Mouse (Mus musculus) T-helper 1 cell (primary cell): Measurements from ENCODE around the gene Nanos3.

ENCODE experiments used
- in situ Hi-C: fragments of 300-600 bp; cut with MboI, MseI; formaldehyde crosslinking; loops from one replicate; pipeline ENCODE4 v1.15.1; 2025; ENCODE audit warnings: high pct_unique_total_duplicates

The Nanos3 gene

DNA sequence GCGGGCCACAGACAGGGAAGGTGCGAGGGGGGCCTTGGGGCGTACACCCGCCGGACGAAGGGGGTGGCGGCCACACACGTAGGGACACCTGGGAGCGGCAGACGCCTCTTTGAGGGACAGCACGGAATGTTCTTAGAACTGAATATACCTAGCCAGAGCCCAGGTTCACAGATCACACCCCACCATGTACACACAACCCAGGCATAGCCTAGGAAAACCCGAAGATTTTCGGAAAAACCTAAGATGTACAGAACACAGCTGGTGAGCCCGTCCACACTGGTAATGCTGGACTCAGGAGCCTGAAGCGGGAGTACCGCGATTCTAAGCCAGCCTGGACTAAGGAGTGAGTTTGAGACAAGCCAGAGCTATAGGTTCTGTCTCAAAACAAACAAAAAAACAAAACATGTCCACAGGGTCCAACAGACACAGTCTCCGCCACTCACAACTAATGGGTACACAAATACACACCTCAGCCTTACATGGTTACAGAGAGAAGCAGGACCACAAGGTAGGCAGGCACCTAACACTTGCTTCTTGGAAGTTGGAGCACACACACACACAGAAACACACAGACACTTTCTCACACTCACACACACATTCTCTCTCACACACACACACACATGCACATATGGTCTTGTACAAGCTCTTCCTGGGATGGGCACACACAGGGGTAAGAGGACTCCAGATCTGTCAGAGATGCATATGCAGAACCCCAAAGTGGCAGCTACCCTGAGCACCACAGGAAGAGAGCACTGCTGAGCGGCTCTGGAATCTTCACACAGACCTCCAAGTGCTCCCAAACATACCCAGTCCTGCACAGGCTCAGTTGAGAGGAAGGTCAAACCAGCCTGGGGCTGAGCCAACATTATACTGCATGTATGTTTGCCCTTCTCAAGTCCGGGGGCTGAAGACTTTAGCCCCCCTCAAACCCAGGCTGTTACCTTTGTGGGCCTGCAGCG is 653 bp downstream of the Nanos3 start:
- in situ Hi-C loops = no loop called here

DNA sequence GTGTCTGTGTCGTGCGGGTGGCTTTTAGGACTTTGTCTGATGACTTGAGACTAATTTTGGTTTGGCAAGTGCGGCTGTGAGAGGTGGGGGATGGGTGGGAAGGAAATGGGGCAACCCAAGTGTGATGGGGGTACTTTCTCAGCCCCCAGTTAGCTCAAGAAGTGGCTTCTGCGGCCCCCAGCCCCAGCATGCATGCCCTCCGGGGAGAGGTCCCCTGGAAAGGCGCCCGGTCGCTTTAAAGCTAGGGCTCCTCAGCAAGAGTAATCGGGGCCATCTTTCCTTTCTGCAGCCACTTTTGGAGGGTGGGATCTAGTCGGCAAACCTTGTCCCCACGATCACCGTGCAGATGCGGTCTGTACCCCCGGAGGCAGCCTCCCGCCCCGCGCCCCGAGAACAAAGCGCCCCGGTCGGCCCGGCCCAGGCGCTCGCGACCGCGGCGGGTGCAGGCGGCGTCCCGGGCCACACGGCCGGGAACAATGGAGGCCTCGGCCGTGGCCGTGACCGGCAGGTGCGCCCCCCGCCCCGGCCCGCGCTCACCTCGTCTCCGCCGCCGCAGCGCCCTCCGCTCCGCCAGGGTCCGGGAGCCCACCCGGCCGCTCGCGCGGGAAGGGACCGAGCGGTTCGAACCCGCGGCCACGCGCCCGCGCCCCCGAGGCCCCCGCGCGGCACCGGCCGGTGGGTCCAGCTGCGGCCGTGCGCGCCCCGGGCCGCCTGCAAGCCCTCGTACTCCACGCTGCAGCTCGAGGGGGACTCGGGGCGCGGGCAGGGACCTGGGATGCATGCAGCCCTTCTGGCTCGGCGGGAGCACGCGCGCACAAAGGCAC is 1.5 kb downstream of the Nanos3 start:
- in situ Hi-C loops = no loop called here

DNA sequence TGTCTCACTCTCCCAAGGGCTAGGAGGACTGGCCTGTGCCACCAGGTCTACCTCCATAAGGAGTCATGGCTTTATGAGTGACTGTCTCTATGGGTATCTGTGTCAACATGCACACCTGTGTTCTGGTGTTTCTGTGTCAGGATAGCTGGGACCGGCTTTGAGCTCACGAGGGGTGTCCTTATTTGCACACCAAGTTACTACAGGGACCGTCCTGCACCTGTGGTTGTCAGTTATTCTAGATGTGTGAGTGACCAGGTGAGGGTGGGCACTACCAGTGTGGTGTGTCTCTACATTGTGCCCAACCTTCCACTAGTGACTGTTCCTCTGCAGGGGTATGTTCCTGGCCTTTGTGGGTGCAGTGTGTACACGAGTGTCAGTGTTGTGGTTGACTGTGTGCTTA is 2.2 kb downstream of the Nanos3 start:
- in situ Hi-C loops = no loop called here

DNA sequence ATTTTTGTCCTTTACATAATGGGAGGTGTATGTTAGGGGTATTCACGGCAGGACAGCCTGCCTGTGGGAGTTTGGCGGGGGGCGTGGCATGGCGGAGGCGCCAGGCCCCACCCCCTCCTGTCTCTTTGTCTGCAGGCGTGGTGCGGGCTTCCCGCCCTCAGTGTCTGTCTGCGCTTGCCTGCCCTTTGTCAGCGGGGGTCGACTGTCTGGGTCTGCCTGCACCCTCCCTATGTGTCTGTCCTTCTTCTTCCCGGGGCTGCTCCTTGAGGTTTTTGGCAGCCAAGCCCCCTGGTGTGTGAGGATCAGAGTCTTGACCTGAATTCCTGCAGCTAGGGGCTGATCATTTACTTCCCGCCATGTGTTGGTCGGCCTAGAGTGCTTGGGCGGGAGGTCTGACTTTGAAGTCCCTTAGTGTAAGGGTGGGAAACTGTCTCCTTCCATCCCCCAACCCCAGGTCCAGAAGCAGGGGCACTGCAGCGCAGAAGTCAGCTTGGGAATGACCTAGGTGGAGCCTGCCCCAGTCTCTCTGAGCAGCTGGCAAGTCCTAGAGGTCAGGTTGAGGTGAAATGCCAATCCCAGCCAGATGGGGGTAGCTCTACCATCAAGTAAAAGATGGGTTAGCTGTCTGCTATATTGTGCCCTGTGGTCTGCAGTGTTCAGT is 4.4 kb downstream of the Nanos3 start:
- in situ Hi-C loops = no loop called here

DNA sequence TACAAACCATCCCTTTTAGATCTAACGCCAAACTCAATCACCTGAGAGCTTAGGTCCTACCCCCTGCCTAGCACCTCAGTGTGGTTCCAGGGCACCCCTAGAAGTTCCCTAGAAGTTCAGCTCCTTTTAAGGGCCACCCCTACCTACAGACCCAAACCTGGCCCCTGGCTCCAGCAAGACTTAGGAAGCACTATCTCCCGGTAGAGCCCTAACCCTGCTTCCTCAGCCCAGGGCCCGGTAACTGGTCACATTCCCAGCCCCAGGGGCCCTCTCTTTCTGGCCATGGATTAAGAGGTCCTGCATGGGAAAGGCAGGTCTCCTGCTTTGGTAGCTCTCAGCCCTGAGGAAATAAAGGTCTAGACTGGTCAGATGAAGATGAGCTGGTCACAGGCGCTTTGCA is 5.1 kb downstream of the Nanos3 start:
- in situ Hi-C loops = no loop called here

DNA sequence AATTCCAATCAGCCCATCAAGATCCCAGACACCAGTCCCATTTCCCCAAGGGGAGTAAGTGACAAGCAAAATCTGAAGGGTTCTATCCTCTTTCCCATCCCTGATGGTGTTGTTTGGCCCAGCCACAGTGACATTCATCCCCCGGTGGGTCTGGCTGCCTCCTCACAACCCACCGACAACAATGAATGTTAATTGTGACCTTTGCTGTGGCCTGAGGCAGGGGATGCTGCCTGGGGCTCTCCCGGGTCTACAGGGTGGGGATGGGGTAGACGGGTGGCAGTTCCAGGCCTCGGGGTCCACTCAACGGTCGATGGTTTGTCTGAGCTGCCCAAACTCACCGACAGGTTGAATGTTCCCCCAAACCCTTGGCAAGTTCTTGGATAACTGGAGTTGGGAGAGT is 6.4 kb downstream of the Nanos3 start:
- in situ Hi-C loops = no loop called here

DNA sequence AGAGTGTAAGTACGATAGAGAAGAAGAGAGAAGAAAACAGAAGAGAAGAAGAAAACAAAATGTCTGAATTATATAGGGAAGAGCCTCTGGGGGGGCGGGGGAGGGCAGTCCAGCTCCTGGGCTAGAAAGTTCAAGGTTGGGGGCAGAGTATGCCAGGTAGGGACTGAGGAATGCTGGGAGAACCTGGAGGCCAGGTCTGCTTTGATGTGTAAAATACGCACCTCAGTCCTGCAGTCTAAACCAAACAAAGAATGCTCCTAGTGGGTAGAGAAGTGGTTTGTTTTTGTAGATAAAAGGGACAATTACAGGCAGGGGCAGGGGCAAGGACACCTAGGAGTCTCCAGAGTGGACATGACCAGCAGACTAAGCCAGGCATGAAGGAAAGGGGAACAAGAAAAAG is 7.6 kb downstream of the Nanos3 start:
- in situ Hi-C loops = no loop called here

DNA sequence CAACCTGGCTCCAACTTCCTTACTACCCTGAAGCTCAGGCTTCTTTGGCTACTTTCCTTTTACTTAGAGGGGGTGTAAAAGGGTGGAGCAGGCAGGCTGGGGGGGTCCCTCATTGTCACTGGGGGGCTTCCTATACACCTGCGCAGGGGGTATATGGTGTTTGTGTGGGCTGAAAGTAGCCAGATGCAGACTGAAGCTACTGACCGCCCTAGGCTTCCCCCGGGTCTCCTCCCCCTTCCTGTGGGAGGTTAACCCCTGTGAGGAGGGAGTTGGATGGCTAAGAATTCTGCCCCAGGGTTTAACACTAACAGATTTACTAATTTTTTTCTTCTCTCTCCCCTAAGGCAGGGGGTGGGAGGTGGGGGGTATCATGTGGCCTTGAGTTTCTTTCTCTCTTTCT is 8.5 kb downstream of the Nanos3 start:
- in situ Hi-C loops = no loop called here

DNA sequence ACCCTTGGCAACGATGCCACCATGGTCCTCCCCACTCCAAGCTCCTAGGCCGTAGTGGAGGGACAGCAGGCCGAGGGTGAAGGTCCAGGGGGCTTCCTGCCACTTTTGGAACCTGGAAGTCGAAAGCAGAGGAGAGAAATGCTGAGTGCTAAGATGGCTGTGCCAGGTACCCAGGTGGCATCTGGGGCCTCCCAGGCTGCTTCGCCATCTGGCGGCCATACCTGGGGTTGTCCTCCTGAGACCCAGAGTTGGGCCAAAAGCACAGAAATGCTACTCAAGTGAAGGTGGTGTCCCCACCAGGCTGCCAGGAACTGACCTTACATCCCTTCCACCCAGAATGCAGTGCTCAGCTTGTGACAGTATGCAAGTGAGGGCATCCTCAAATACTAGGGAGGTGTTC is 11.2 kb downstream of the Nanos3 start:
- in situ Hi-C loops = no loop called here

DNA sequence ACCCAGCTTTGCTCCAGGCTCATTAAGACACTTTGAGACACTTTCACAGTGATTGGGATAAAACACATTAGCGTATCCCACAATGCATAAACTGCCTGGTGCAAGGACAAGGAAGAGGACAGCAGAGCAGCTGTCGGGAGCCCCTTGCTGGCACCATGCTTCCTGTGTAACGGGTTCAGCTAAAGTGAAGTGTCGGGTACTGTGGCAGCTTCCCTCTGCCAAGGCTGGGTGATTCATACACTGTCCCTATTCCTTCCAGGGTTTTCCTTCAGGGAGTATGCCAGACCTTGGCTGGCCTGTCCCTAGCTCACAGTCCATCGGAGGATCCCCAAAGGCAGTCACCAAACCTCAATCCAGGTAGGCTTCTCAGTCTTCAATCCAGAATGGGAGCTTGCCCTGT is 14.9 kb downstream of the Nanos3 start:
- in situ Hi-C loops = no loop called here

DNA sequence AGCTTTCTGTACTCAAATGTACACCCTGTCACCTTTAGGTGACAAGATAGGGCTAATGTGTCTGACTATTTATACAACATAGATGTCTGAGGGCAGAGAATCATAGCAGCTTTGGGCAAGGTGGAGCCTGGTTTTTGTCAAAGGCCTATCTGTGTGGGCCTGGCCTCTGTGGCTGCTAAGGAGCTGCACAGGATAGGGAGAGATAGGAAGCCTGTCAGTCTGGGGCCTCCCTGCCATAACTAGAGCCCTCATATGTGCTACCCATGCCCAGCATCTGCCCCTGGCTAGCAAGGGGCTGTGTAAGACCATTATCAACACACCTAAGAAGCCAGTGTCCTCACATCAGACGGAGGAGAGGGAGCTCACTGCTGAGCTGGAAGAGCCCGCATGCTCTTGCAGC is 17.3 kb downstream of the Nanos3 start:
- in situ Hi-C loops = no loop called here

DNA sequence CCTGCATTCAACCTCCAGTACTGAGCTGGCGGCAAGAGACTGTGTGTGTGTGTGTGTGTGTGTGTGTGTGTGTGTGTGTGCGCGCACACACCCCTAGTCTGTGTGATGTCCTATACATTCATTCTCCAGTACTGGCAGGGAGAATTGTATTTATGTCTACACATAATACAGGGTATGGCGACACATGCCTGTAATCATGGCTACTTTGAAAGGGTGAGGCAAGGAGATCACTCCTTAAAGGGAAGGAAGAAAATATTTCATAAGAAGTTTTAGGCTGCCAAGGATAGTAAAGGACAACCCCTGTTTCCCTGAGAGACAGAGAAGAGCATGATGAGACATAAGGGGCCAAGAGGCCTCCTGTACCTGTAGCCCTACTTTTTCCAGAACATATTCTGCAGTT is 27.4 kb downstream of the Nanos3 start:
- in situ Hi-C loops = no loop called here

DNA sequence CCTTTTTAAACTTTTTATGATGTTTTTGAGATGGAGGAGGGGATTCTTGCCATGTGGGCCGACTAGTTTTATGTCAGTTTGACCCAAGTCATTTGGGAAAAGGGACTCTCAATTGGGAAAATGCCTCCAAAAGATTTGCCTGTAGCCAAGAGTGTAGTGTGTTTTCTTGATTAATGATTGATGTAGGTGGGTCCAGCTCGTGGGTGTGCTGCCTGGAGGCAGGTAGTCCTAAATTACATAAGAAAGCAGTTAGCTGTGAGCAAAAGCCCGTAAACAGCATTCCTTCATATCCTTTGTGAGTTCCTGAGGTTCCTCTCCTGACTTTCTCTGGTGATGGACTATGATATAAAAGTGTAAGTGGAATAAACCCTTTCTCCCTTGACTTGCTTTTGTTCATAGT is 35.8 kb downstream of the Nanos3 start:
- in situ Hi-C loops = no loop called here

DNA sequence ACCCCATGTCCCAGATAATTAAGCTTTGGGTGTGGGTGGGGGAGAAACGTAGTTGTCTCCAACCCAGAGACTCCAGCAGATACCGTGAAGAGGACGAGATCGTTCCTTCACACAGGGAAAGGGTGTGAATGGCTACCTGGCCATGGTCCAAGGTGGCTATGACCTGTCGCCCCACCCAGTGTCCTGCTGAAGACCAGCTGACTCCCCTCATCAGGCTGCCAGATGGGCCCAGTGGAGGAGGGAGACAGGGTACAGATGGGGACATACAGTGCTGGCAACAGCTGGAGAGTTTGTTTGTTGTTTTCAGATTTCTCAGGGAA is 36.5 kb downstream of the Nanos3 start:
- in situ Hi-C loops = no loop called here

DNA sequence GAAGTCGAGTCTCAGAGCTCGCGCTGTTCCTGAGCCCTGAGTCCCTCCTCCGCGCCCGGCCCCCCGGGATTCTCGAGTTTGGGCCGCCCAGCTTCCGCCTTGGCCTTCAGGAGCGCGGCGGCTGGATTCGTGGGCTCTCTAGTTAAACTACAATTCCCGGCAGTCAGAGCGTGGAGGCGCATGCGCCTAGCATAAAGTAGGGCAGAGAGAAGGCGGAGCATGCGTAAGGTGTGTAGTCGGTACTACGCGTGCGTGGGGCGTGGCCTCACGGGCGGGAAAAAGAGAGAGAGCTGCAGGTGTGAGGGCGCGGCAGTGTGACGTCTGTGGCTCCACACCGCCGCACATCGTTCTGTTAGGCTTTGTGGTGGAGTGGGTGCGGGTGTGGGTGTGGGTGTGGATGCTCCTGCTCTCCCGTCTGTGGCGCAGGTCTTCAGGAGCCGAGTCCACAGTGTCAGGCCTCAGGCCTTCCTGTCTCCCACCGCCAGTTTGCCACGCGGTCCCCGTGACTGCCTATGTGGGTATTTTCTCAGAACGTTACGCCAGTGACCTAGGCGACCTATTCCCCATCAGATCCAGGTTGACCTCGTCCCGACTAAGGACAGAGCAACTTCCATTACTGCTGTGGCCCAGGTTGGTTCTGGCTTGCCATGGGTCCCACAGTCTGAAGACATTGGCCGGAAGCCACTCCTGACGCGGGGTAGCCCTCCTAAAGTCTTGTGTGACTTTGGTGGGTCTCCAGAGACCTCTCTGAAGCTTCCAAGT is 37.1 kb downstream of the Nanos3 start, which contains the start of the genes Cc2d1a and 4930432K21Rik:
TSS of gene Cc2d1a (minus strand) at position 168 of the 762 bp plus-strand sequence.
TSS of gene 4930432K21Rik (plus strand) at position 257 of the 762 bp plus-strand sequence.
- in situ Hi-C loops = no loop called here

DNA sequence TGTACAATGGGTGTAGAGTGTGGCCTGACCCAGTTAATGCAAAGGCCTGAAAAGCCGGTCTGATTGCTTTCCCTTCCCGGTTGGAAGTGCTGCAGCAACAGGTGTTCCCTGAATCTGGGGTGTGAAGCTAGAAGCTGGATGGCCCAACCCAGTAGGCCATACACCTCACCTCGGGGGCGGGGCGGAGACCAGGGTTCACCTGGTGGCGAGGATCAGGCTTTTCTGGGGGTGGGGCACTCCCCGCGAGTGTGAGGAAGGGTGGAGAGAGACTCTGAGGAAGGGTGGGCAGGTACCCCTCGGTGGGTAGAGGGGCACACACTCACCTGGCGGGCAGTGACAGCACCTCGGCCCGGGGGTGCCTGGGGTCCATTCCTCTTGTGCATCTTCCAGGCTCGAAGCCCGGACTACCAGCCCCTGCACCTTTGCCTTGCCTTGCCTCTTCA is 37.7 kb downstream of the Nanos3 start:
- in situ Hi-C loops = no loop called here

DNA sequence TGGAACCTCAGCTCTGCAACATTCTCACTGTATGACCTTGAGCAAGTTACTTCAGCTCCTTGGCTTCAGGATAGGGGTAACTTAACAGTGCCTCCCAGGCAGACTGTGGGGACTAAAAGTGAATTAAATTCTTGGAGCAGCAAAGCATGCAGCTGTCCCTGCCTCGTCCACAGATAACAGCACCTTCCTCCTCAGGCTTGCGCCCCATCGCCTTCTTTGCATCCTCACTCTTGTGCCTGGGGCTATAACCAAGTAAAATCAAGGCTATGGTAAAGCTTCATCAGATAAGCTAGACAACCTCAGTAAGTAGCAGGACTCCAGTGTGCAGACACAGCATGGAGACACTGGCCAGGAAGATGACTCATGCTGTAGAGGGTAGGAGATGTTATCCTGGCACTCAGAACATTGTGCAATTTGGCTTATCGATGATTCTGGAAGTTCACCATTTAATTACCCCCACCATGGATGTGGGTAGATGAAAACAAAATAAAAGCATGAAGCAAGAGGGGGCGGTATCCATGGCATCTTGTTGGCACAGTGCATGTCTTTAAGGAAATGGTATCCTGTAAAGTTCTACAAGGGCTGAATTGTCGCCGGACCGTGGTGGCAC is 40.3 kb downstream of the Nanos3 start:
- in situ Hi-C loops = no loop called here

DNA sequence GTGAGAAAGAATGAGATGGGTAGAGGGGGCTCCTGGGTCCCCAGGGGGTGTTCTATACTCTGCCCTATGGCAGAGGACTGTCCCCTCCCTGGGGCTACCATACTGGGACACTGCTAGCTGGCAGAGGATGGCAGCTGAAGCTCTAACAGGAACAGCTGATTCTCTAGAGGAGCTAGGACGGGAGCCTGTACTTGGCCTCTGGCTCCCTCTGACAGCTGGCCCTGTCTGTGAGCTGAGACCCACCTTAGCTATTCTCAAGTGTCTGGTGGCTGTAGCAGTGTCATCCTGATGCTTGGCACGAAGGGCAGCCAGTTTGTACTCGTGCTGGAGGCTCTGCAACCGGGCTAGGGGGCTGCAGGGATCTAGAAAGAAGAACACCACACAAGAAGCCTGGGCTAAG is 44.2 kb downstream of the Nanos3 start:
- in situ Hi-C loops = no loop called here

DNA sequence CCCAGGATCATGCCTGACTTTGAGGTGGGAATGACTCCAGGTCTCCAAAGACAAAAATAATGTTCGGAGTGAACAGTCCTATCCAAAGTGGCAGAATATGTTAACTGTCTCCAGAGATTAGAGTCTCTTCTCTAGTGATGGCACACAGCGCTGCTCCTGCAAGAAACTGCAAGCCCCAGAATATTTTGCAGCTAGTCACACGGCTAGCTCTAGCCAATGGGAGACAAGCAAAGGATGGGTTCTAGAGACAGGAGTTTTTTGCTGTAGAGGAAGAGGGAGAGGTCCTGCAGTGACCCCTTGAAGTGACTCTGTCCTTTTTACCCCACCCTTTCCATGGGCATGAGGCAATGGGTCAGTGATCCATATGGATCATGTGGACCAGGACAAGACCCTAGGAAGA is 47.2 kb downstream of the Nanos3 start:
- in situ Hi-C loops = no loop called here

DNA sequence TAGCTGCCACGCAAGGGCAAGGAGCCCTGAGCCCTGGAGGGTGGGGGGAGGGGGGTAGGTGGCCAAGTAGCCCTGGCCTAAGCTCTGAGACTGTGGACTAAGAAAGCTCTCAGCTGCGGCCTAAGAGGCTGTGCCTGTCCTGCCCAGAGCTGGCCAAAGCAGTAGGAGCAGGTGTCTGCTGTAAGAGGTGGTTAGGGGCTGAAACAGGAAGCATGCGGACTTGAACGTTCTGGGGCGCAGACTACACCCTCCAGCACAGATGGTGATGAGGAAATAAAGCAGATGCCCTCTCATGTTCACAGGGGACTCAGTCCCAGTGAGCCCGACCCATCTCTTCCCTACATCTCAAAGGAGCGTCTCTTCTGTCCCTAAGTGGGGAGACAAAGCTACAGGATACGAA is 52.8 kb downstream of the Nanos3 start:
- in situ Hi-C loops = no loop called here

DNA sequence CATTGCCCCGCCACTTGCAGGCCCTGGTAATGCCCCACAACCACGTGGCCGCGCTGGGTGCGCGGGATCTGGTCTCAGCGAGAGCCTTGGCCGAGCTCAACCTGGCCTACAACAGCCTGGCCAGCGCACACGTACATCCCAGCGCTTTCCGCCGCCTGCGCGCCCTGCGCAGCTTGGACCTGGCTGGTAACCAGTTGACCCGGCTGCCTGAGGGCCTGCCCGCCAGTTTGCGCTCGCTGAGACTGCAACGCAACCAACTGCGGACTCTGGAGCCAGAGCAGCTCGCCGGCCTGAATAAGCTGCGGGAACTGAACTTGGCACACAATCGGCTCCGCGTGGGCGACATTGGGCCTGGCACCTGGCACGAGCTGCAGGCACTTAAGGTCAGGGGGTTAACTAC is 54.2 kb downstream of the Nanos3 start:
- in situ Hi-C loops = no loop called here
